Comparison of ENCODE assay signal across 32 mouse cellular contexts in genomic region chr12:64815871-64816270, GRCm38 (mm10).
"Had no signal": no experiment of that assay in that cellular context is flagged by ENCODE, and none has a peak within 500 bp of the region (broad histone marks: within the 10 kb centered on the region; RNA-seq: fewer than 3 reads in every experiment).

No protein-coding gene starts in this region.

- H3K27me3 ChIP-seq: limb, embryonic 12.5 days; limb, embryonic 13.5 days; limb, embryonic 15.5 days; liver, embryonic 12.5 days; liver, embryonic 13.5 days; liver, embryonic 15.5 days; lung, embryonic 15.5 days; megakaryocyte, embryonic 14.5 days; midbrain, embryonic 12.5 days; midbrain, embryonic 13.5 days; midbrain, embryonic 15.5 days; neural tube, embryonic 12.5 days; neural tube, embryonic 13.5 days had no signal

- H3K4me3 ChIP-seq: limb, embryonic 10.5 days; limb, embryonic 12.5 days; limb, embryonic 13.5 days; limb, embryonic 15.5 days; liver, embryonic 12.5 days; liver, embryonic 13.5 days; liver, embryonic 15.5 days; lung, embryonic 15.5 days; megakaryocyte, embryonic 14.5 days; midbrain, embryonic 10.5 days; midbrain, embryonic 12.5 days; midbrain, embryonic 13.5 days; midbrain, embryonic 15.5 days; myocyte; neural tube, embryonic 12.5 days; neural tube, embryonic 13.5 days had no signal

- H3K9me3 ChIP-seq: limb, embryonic 10.5 days; limb, embryonic 12.5 days; limb, embryonic 13.5 days; limb, embryonic 15.5 days; liver, embryonic 12.5 days; liver, embryonic 13.5 days; liver, embryonic 15.5 days; lung, embryonic 15.5 days; megakaryocyte, embryonic 14.5 days; midbrain, embryonic 10.5 days; midbrain, embryonic 12.5 days; midbrain, embryonic 13.5 days; midbrain, embryonic 15.5 days; neural tube, embryonic 12.5 days; neural tube, embryonic 13.5 days had no signal

- H3K4me2 ChIP-seq: limb, embryonic 12.5 days; limb, embryonic 13.5 days; limb, embryonic 15.5 days; liver, embryonic 11.5 days; liver, embryonic 12.5 days; liver, embryonic 13.5 days; liver, embryonic 15.5 days; lung, embryonic 14.5 days; lung, embryonic 15.5 days; midbrain, embryonic 12.5 days; midbrain, embryonic 13.5 days; midbrain, embryonic 15.5 days; neural tube, embryonic 12.5 days; neural tube, embryonic 13.5 days had no signal

- H3K9ac ChIP-seq: limb, embryonic 12.5 days; limb, embryonic 13.5 days; limb, embryonic 15.5 days; liver, embryonic 12.5 days; liver, embryonic 13.5 days; liver, embryonic 14.5 days; liver, embryonic 15.5 days; liver, postnatal 0 days; lung, embryonic 14.5 days; lung, embryonic 15.5 days; midbrain, embryonic 12.5 days; midbrain, embryonic 13.5 days; midbrain, embryonic 15.5 days; neural tube, embryonic 12.5 days; neural tube, embryonic 13.5 days had no signal

- DNase-seq: left cerebral cortex, postnatal 4 days; liver; liver, embryonic 13.5 days; liver, postnatal 0 days; lung, adult 18-20 months; lung, adult 2 months; lung, embryonic 14.5 days; lung, postnatal 10 days; lung, postnatal 14 days; lung, postnatal 36 days; lung, postnatal 4 days; midbrain, embryonic 14.5 days had no signal

- ATAC-seq: liver, embryonic 12.5 days; liver, postnatal 0 days; lung, postnatal 0 days; midbrain, embryonic 13.5 days; midbrain, embryonic 15.5 days; midbrain, embryonic 16.5 days had no signal

- H3K4me1 ChIP-seq: limb, embryonic 10.5 days; limb, embryonic 12.5 days; limb, embryonic 13.5 days; limb, embryonic 15.5 days; liver, embryonic 12.5 days; liver, embryonic 13.5 days; liver, embryonic 15.5 days; lung, embryonic 15.5 days; megakaryocyte, embryonic 14.5 days; midbrain, embryonic 10.5 days; midbrain, embryonic 12.5 days; midbrain, embryonic 13.5 days; midbrain, embryonic 15.5 days; neural tube, embryonic 12.5 days; neural tube, embryonic 13.5 days had no signal

- H3K27ac ChIP-seq: limb, embryonic 10.5 days; limb, embryonic 12.5 days; limb, embryonic 13.5 days; limb, embryonic 15.5 days; liver, embryonic 12.5 days; liver, embryonic 13.5 days; liver, embryonic 14.5 days; liver, embryonic 15.5 days; lung, embryonic 15.5 days; macrophage; midbrain, embryonic 10.5 days; midbrain, embryonic 12.5 days; midbrain, embryonic 13.5 days; midbrain, embryonic 15.5 days; neural tube, embryonic 12.5 days; neural tube, embryonic 13.5 days had no signal

- H3K36me3 ChIP-seq: limb, embryonic 10.5 days; limb, embryonic 12.5 days; limb, embryonic 13.5 days; limb, embryonic 15.5 days; liver, embryonic 12.5 days; liver, embryonic 13.5 days; liver, embryonic 15.5 days; lung, embryonic 15.5 days; midbrain, embryonic 10.5 days; midbrain, embryonic 12.5 days; midbrain, embryonic 13.5 days; midbrain, embryonic 15.5 days; neural tube, embryonic 12.5 days; neural tube, embryonic 13.5 days had no signal
